In the genomic region with DNA sequence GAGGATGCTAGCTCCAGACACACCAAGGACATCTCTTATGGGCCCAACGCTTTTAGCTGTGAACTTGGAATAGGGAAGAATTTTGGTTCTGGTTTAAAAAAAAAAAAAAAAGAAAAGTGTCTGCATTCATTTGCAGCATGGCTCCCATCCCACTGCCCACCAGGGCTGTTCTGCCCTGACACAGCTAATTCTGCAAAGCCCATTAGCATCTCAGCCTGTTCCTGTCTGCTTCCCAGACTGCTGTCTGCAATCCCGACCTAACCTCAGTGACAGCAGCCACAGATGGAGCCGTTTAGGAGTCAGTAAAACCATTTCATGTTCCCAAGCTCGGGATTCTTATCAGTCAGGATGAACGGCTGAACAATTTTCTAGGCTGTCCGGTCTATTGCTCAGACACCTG, we compare ENCODE assay signal across 15 mouse cellular contexts.
"Had no signal": no experiment of that assay in that cellular context is flagged by ENCODE, and none has a peak within 500 bp of the region (broad histone marks: within the 10 kb centered on the region; RNA-seq: fewer than 3 reads in every experiment).

No protein-coding gene starts in this region.

- H3K4me1 ChIP-seq: limb, embryonic 13.5 days; neural tube, embryonic 12.5 days; stomach, embryonic 15.5 days had no signal

- H3K27ac ChIP-seq: kidney, postnatal 0 days; limb, embryonic 13.5 days; liver, embryonic 14.5 days; neural tube, embryonic 12.5 days; stomach, embryonic 15.5 days had no signal

- DNase-seq: kidney, adult 11 months; kidney, adult 9 months; kidney, postnatal 36 days; layer of hippocampus, adult 9-11 months; layer of hippocampus, postnatal 36 days; lung, adult 18-20 months; lung, postnatal 36 days; midbrain, embryonic 14.5 days; thymus, adult 2 months; thymus, postnatal 25 days had no signal

- H3K27me3 ChIP-seq: limb, embryonic 13.5 days; neural tube, embryonic 12.5 days; stomach, embryonic 15.5 days had no signal

- H3K9ac ChIP-seq: limb, embryonic 13.5 days; liver, embryonic 14.5 days; neural tube, embryonic 12.5 days; stomach, embryonic 15.5 days had no signal

- H3K36me3 ChIP-seq: limb, embryonic 13.5 days; neural tube, embryonic 12.5 days; stomach, embryonic 15.5 days had no signal

- H3K4me2 ChIP-seq: limb, embryonic 13.5 days; neural tube, embryonic 12.5 days; stomach, embryonic 15.5 days had no signal

- H3K9me3 ChIP-seq: limb, embryonic 13.5 days; neural tube, embryonic 12.5 days; stomach, embryonic 15.5 days had no signal

- H3K4me3 ChIP-seq: limb, embryonic 13.5 days; neural tube, embryonic 12.5 days; stomach, embryonic 15.5 days had no signal
